Mouse (Mus musculus): ENCODE results near the gene Stpg3.

DNA sequence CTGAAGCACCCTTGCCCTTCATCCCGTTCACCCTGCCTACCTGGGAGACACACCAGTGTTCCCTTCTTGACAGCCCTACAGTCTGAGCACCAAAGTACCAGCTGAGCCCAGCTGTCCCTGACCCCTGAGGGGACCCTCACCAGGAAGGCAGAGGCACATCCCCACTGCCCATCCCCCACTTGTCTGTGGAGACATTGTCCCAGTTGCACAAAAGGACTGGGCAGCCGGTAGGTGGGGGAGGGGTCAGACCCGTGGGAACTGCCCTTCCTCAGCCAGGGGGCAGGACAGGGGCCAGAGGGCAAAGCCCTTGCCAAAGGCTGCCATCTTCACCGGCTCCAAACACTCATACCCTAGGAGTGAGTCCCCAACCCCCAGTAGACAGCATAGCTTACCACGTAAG lies 44.7 kb downstream of the Stpg3 start:
- no peak for TF ChIP-seq CTCF (IDR thresholded peaks at IDR 0.05; ENCODE audit: control insufficient read depth, insufficient read depth, low read length)
- TF ChIP-seq POLR2A (IDR thresholded peaks at IDR 0.05; ENCODE audit: borderline replicate concordance, control insufficient read depth, low read depth, low read length) = no peak
